Mouse (Mus musculus) cerebellum, adult 2 months (tissue): ENCODE measurements around the gene Sct. TPM values are rescaled to one million over a fixed set of nuclear protein-coding genes. Genes with fewer than 3 reads are reported as not detected.

Experiments used
- DNase-seq, 2 experiments: peaks; one replicate each; pipeline ENCODE4 v3.0.0; 2021
- H3K27ac ChIP-seq: fragments of 200-500 bp; 2 replicates; pipeline ENCODE4 v1.5.1; 2012; ENCODE audit warnings: low read length, control low read depth, inconsistent platforms; ENCODE audit not compliant: insufficient read depth
- H3K27me3 ChIP-seq: fragments of 200-500 bp; 2 replicates; pipeline ENCODE4 v1.6.1; 2012; ENCODE audit warnings: inconsistent platforms, mild to moderate bottlenecking, low read length, moderate library complexity; ENCODE audit not compliant: control insufficient read depth, insufficient read depth
- H3K4me1 ChIP-seq: fragments of 200-500 bp; 2 replicates; pipeline ENCODE4 v1.6.1; 2011; ENCODE audit warnings: low read length; ENCODE audit not compliant: control insufficient read depth, insufficient read depth
- H3K4me3 ChIP-seq: fragments of 200-500 bp; replicated peaks from 2 replicates; pipeline ENCODE3; 2011; ENCODE audit warnings: mild to moderate bottlenecking, low read depth, low read length, control low read depth; ENCODE audit not compliant: insufficient read depth
- CTCF ChIP-seq: fragments of 200-500 bp; IDR thresholded peaks from 2 replicates; pipeline ENCODE4 v1.5.1; 2011; ENCODE audit warnings: low read depth, mild to moderate bottlenecking, control low read depth, low read length, moderate library complexity, borderline replicate concordance; ENCODE audit not compliant: insufficient read depth
- POLR2A ChIP-seq: fragments of 200-500 bp; IDR thresholded peaks from 2 replicates; pipeline ENCODE4 v1.6.1; 2011; ENCODE audit warnings: low read length, control low read depth, borderline replicate concordance; ENCODE audit not compliant: insufficient read depth
- WGBS: fragments of 180-500 bp; shearing (Covaris S2); methylation state at CpG from one replicate; pipeline ENCODE4 v1.1.7; 2018; 5-methylcytosine and 5-hydroxymethylcytosine counted together
- polyA plus RNA-seq: library from polyadenylated mRNA; depleted of rRNA; stranded (reverse); fragments of >200 nt; gene quantifications from 2 replicates; pipeline ENCODE4 v1.2.3, GENCODE M21; 2012; rRNA removed

The Sct gene
- 0.70 and 1.0 TPM in 2 replicates for polyA plus RNA-seq

DNA sequence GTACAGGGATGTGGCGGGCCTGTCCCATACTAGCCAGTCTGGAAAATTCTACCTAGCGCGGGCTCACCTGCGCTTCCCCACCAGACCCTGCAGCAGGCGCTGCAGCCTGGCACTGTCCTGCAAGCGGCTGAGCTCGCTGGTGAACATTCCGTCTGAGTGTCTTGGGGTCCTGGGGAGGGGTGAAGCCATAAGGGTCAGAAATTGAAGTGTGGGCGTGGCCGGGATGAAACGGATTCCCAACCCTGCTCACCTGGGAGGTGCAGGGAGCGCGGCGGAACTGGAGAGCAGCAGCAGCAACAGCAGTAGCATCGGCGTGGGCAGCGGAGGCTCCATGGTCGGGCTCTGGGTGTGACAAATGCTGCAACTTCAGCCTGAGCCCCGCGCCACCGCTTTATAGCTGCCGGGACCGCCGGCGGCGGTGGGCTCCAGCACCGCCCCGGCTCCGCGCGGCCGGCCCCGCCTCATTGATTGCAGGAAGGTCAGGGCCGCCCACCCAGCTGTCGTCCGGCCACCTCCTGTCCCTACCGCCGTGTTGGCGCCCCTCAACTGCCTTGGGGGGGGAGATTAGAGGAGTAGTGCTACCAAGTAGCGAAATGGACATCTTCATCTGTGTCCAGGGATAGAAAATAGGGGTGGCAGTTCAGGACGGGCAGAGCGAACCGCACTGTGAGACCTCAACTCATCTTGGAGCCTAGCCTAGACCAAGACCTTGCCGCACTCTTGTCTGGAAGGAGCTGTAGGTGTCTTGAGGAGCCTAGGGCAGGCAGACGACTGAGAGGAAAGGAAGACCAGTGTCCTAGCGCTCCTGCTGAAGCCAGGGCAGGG, at the start of gene Sct:
Gene Sct (minus strand): TSS at position 368 of the 825 bp plus-strand sequence.
- no peak for TF ChIP-seq POLR2A
- TF ChIP-seq CTCF = peak; percentile 70
- Histone ChIP-seq H3K4me3 (peak within 1 kb of the TSS; percentile 57), H3K4me1 (peaks cover 14% of the 10 kb centered on the region; the same call in 1 of the 2 replicates), H3K27me3 (no peaks in the 10 kb centered on the region), H3K27ac (no peak within 1 kb of the TSS)
- peak; percentile 68 to 70 for DNase-seq
- 6% methylated on average over 44 of the region's 46 CpGs for WGBS

GRCm38 (mm10) chr7:141328373-141328990, 49.5 kb upstream of the Sct start:
- TF ChIP-seq POLR2A = no peak
- TF ChIP-seq CTCF = no peak
- Histone ChIP-seq H3K4me1 (peaks cover 18% of the 10 kb centered on the region), H3K4me3 (peak overlapping the region; percentile 92), H3K27ac (peak overlapping the region; percentile 69), H3K27me3 (no peaks in the 10 kb centered on the region)
- 12% methylated on average over 24 of the region's 24 CpGs for WGBS
- DNase-seq = no peak

GRCm38 (mm10) chr7:141327469-141328372, 48.8 kb upstream of the Sct start, which contains the start of the genes Deaf1 and Tmem80:
TSS of gene Deaf1 (minus strand) at chr7:141327690.
TSS of gene Tmem80 (plus strand) at chr7:141327739.
- H3K27me3 ChIP-seq = no peaks in the 10 kb centered on the region
- peaks cover 18% of the 10 kb centered on the region for H3K4me1 ChIP-seq
- WGBS = under 1% methylated on average over 102 of the region's 105 CpGs
- TF ChIP-seq CTCF = no peak
- TF ChIP-seq POLR2A = peak; percentile 74
- peak within 1 kb of the TSS; percentile 99 for H3K27ac ChIP-seq
- peak within 1 kb of the TSS; percentile 92 for H3K4me3 ChIP-seq
- peak; percentile 99 to 100 for DNase-seq

- DNase-seq = peak in 1 of 2 experiments; percentile 63
- 1% methylated on average over 33 of the region's 35 CpGs for WGBS
- Histone ChIP-seq H3K4me3 (peak overlapping the region; percentile 74), H3K27ac (peak overlapping the region; percentile 82), H3K27me3 (no peaks in the 10 kb centered on the region), H3K4me1 (peaks cover 18% of the 10 kb centered on the region)
- TF ChIP-seq CTCF (no peak), POLR2A (no peak)
Measured at GRCm38 (mm10) chr7:141326546-141327446, 47.9 kb upstream of the Sct start.

GRCm38 (mm10) chr7:141324686-141325085, 45.8 kb upstream of the Sct start:
- Histone ChIP-seq H3K27me3 (no peaks in the 10 kb centered on the region), H3K27ac (no peak overlapping the region), H3K4me3 (no peak overlapping the region), H3K4me1 (peaks cover 18% of the 10 kb centered on the region)
- 18% methylated on average over 1 of the region's 1 CpGs for WGBS
- DNase-seq = peak in 1 of 2 experiments; percentile 45
- TF ChIP-seq CTCF = no peak

DNA sequence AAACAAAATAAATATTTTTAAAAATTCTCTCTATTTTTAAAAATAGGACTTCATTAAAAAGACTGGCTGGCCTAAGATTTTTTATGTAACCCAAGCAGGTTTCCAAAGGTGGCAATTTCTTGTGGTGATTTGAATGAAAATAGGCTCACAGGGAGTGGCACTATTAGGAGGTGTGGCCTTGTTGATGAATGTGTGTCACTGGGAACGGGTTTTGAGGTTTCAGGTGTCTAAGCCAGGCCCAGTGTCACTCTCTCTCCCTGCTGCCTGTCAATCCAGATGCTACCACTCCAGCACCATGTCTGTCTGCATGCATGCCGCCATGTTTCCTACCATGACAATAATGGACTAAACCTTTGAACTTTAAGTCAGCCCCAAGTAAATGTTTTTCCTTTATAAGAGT, 40.5 kb upstream of the Sct start:
- 76% methylated on average over 2 of the region's 2 CpGs for WGBS
- TF ChIP-seq POLR2A (no peak), CTCF (no peak)
- Histone ChIP-seq H3K4me3 (no peak overlapping the region), H3K27me3 (no peaks in the 10 kb centered on the region), H3K4me1 (peaks cover 3% of the 10 kb centered on the region), H3K27ac (no peak overlapping the region)
- no peak for DNase-seq

- no peak for DNase-seq
- TF ChIP-seq CTCF (no peak), POLR2A (no peak)
- H3K27ac ChIP-seq = no peak overlapping the region
- no peaks in the 10 kb centered on the region for H3K4me1 ChIP-seq
- WGBS = 80% methylated on average over 1 of the region's 1 CpGs
- no peak overlapping the region for H3K4me3 ChIP-seq
- H3K27me3 ChIP-seq = no peaks in the 10 kb centered on the region
Measured at GRCm38 (mm10) chr7:141317619-141318132, 38.7 kb upstream of the Sct start.
